Mouse (Mus musculus) lung, postnatal 0 days (tissue): ENCODE measurements at regions not wholly inside any gene's neighbourhood (a gene's known extent, or its start where the extent isn't known, plus 50 kb on each side); places are given as distances from the start of the nearest gene placed in this dataset.

Source experiments
- CTCF ChIP-seq: IDR thresholded peaks from 2 replicates; pipeline ENCODE4 v1.5.1; 2016; ENCODE audit warnings: antibody characterized with exemption, mild to moderate bottlenecking
- EP300 ChIP-seq: IDR thresholded peaks from 2 replicates; pipeline ENCODE4 v1.6.1; 2016; ENCODE audit warnings: antibody characterized with exemption, mild to moderate bottlenecking, control low read depth

DNA sequence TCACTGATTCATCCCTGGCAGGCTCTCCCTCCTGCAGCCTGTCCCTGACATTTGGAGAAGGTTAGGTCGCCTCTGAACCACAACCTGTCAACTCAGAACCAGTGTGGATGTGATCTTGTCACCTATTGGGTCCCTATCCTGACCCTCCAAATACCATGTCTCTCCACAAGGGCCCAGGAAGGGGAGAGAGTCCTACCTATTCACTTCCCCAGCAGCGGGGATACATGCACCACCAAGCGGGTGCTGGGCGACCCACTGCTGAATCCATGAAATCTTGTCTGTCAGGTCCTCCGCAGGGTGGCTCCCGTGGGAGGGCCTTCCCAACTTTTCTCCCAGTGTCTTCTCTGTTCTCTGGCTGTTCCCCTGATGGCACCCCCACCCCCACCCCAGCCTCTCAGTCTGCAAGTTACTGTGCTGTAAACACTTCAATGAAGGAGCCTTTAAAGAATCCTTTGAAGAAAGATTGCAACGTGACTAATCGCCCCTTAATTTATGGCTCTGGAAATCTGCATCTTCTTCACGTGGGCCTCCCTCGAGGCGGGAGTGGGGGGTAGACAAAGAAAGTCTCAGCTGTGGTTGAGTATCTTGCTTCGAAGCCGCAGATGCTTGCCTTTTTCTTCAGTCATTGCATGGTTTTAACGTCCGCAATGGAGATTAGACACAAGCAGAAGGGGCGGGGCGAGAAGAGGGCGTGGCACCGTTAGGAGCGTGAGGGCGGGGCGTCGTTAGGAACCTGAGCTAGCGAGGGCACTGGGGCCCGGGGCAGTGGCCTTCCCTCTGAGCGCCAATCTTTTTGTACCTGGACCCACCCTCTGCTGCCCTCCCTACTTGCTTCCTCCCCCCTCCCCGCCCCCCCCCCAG is 69.1 kb upstream of the Zbtb40 start:
- no peak for TF ChIP-seq EP300
- no peak; the same call in 1 of the 2 replicates for TF ChIP-seq CTCF
